Mouse (Mus musculus): ENCODE measurements around the gene Cyp17a1. TPM values are rescaled to one million over a fixed set of nuclear protein-coding genes. Genes with fewer than 3 reads are reported as not detected.
A peak's percentile ranks its signal among the peaks of the same experiment; 100 is the strongest.

The Cyp17a1 gene
- polyA plus RNA-seq, 1 experiment, result not detected

DNA sequence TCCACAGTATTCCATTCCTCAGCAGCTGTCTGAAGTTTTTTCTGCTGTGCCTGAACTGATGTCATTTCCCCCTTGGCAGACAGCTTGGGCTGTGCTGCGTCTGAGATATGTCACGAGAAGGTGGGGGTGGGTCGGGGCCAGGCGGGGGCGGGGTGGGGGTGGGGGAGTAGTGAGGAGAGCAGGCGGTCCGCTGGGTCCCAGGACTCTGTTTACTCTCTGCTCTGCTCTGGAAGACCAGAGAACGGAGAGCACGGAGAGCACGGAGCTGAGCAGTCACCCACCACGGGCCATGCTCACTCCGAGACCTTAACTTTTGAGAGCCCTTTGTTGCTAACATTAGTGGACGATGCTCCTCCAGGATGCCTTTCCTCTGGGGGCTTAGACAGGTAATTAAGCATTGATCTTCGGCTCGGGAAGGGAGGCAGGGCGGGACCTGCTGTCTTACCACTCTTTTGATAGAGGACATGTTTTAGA, 49.7 kb downstream of the Cyp17a1 start:
- DNase-seq (ENCODE audit: low read depth), result peak; percentile 53
- TF ChIP-seq CTCF (IDR thresholded peaks at IDR 0.05; ENCODE audit: borderline replicate concordance, extremely low read depth, insufficient read depth, insufficient read length), result no peak
- TF ChIP-seq POLR2A (IDR thresholded peaks at IDR 0.05; ENCODE audit: borderline replicate concordance, extremely low read depth, insufficient read depth, insufficient read length, poor library complexity, severe bottlenecking), result no peak

DNA sequence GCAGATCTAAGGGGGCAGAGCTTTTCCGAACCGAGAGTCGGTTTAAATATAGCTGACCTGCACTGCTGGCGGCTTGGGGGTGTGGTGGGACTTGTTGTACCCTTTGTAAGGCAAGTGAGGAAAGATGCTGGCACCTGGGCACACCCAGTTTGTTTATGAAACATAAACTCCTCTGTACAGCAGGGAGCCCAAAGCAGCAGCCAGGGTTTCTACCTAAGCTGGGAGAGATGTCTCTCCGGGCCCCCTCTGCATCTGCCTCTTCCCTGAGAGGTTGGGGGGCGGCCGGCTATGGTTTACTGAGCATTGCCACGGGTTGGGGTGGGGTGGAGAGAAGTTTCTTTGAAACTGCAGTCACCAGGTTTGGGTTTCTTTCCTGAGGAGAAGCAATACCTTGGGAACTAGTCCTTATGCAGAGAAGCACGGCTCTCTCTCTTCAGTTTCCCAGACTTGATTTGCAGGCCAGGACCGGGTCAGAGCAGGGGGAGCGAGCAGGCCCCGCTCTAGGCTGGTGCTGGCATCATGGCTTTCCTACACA, 50.2 kb downstream of the Cyp17a1 start:
- TF ChIP-seq POLR2A (IDR thresholded peaks at IDR 0.05; ENCODE audit: borderline replicate concordance, extremely low read depth, insufficient read depth, insufficient read length, poor library complexity, severe bottlenecking) (no peak), CTCF (IDR thresholded peaks at IDR 0.05; ENCODE audit: borderline replicate concordance, extremely low read depth, insufficient read depth, insufficient read length) (no peak)
- no peak for DNase-seq (ENCODE audit: low read depth)

DNA sequence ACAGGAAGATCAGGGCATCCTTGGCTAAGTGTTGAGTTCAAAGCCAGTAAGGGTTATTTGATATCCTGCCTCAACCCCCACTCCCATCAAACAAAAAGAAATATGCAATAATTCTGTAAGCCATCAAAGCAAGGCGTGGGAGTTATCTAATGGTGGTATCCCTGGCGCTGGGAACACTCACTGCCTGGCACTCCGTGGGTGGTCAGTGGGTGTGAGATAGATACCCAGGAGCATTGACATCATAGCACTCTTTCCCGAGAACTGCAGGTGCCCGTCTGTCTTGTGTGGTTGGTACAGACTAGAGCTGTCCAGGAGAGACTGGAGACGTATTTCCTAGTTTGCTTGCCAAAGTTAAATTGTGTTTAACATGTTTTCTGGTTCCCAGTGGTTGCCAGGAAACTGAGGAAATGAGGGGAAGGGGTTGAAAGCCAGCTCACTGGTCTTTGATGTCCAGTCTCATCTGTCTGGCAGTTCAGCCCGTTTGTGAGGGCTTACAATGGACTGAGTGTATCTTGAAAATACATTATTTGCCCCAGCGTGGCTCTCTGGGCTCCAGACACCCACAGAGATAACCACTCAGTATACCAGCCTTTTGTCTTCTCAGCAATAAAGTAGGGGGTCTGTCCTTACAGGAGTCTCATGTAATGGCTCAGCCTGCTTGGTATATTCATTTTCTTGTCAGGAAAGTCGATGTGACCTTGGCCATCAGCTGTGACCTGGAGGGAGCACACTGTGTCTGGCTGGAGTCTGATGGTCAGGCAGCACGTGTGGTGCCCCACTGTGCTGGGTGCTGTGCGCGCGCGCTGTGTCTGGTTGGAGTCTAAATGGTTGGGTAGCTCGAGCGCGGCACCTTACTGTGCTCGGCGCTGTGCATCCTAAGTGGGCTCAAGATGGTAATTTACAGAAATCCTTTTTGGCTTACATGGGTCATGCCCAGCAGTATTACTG, 51.5 kb downstream of the Cyp17a1 start:
- TF ChIP-seq POLR2A (IDR thresholded peaks at IDR 0.05; ENCODE audit: borderline replicate concordance, extremely low read depth, insufficient read depth, insufficient read length, poor library complexity, severe bottlenecking), result no peak
- TF ChIP-seq CTCF (IDR thresholded peaks at IDR 0.05; ENCODE audit: borderline replicate concordance, extremely low read depth, insufficient read depth, insufficient read length), result no peak
- DNase-seq (ENCODE audit: low read depth), result peak; percentile 38

DNA sequence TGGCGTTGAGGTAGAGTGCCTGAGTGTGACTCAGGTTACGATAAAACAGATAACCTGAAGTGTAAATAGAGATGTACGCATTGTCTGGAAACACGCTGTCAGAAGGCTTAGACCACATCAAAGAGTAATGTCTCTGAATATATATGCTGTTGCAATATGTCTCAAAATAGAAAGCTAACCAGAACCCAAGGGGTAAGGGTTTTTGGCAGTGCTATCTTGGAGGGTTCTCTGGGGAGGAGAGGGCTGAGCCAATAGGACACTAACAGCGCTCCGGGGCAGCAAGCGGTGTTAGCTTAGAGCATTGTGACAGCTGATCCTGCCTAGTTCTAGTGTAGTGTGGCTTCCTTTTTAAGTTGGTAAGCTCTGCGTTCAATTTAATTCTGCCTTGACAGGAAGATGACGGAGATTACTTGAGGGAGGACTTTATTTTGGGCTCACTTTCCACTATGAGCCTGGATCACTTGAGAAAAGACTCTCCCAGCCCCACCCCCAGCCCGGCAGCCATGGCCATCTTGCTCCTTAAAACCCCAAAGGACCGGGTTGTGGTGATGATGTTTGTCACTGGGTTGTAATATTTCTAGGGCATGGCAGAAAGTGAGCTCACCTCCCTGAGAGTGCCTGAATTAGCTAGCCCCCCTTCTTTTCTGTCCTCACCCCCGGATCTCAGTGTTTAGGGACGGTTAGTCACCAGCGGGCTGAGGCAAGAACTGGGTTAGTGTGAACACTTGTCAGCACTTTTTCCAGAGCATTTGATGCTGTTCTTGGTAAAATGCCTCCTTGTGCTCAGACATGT, 52.8 kb downstream of the Cyp17a1 start:
- DNase-seq (ENCODE audit: low read depth), result peak; percentile 16
- TF ChIP-seq CTCF (IDR thresholded peaks at IDR 0.05; ENCODE audit: borderline replicate concordance, extremely low read depth, insufficient read depth, insufficient read length), result no peak
- no peak for TF ChIP-seq POLR2A (IDR thresholded peaks at IDR 0.05; ENCODE audit: borderline replicate concordance, extremely low read depth, insufficient read depth, insufficient read length, poor library complexity, severe bottlenecking)

DNA sequence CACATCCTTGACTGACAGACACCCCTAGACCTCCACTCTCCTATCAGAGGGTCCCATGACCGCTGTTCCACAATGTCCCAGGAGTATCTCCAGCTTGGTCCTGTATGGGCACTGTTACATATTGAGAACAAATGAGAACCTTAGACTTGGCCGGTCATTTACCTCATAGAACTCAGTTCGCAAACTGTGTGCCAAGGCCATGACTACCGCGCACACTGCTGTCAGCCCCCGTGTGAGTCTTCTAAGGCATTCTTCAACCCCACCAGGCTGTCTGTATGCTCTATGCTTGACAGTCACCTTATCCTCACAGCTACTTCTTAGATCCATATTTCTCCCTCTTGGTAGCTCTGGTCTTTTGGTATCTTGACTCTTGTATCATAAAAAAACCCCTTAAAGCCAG, 53.5 kb downstream of the Cyp17a1 start:
- no peak for DNase-seq (ENCODE audit: low read depth)
- TF ChIP-seq POLR2A (IDR thresholded peaks at IDR 0.05; ENCODE audit: borderline replicate concordance, extremely low read depth, insufficient read depth, insufficient read length, poor library complexity, severe bottlenecking), result no peak
- TF ChIP-seq CTCF (IDR thresholded peaks at IDR 0.05; ENCODE audit: borderline replicate concordance, extremely low read depth, insufficient read depth, insufficient read length), result no peak

DNA sequence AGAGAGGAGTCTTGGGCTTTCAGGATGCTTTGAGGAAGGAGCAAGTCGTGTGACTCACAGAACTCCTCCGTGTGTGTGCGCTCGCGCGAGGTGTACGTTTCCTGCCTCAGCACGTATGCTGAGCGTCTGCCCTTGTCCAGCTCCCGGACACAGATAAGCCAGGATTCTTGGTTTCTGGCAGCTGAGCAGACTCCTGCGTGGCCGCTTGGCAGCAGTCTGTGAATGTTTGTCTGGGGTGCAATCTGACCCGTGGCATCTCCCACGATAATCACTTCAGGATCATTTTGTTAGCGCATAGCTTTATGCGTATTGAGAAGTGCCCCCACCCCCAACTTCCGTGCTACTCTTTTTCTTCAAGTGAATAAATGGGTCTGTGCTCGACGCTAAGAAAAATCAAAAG, 54.0 kb downstream of the Cyp17a1 start:
- peak; percentile 17 for DNase-seq (ENCODE audit: low read depth)

DNA sequence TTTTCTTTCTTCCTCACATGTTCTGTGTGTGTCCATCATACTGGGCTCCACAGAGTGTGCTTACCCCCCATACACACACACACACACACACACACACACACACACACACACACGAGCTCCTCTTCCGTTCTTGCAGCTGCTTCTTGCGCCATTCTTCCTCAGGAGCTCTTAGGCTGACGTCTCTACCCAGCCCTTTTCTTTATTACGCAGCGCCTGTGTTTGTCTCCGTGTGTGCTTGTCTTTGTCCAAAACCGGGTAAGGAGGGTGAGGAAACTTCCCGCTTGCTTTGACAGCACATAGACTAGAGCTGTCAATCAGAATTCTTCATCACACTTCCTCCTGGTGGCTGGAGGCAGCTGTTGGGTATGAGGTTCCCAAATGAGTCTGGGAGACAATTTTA, 54.6 kb downstream of the Cyp17a1 start:
- no peak for TF ChIP-seq CTCF (IDR thresholded peaks at IDR 0.05; ENCODE audit: borderline replicate concordance, extremely low read depth, insufficient read depth, insufficient read length)
- no peak for TF ChIP-seq POLR2A (IDR thresholded peaks at IDR 0.05; ENCODE audit: borderline replicate concordance, extremely low read depth, insufficient read depth, insufficient read length, poor library complexity, severe bottlenecking)
- peak; percentile 67 for DNase-seq (ENCODE audit: low read depth)

More for the DNA sequence above, 54.0 kb downstream of the Cyp17a1 start:
- no peak for TF ChIP-seq CTCF (IDR thresholded peaks at IDR 0.05; ENCODE audit: borderline replicate concordance, extremely low read depth, insufficient read depth, insufficient read length)
- TF ChIP-seq POLR2A (IDR thresholded peaks at IDR 0.05; ENCODE audit: borderline replicate concordance, extremely low read depth, insufficient read depth, insufficient read length, poor library complexity, severe bottlenecking), result no peak

DNA sequence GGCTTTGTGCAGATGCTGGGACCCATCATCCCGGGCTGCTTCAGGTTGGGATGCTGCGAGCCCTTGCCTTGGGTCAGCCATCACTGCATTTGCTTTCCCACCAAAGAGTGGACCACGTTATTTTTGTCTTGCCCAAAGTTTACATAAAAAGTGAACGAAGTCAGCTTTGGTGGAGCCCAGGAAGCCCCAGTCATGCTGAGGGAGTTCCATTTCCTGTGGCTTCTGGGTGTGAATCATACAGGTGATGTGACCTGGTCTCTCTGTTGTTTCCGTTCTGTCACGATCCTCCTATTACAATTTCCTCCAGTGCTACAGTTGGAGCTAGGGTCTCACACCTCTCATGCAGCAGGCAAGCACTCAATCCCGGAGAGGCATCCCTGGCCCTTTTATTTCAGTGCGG, 55.6 kb downstream of the Cyp17a1 start:
- TF ChIP-seq CTCF (IDR thresholded peaks at IDR 0.05; ENCODE audit: borderline replicate concordance, extremely low read depth, insufficient read depth, insufficient read length) (no peak), POLR2A (IDR thresholded peaks at IDR 0.05; ENCODE audit: borderline replicate concordance, extremely low read depth, insufficient read depth, insufficient read length, poor library complexity, severe bottlenecking) (no peak)

More for the DNA sequence above, 55.6 kb downstream of the Cyp17a1 start:
- DNase-seq (ENCODE audit: low read depth), result no peak

Other genes starting within 250 kb of the Cyp17a1 start
- gene Trim8, start 171.5 kb downstream of the Cyp17a1 start, polyA plus RNA-seq (2012; rRNA removed), result 35.3 and 63.0 TPM in 2 replicates
- 169 and 180 TPM in 2 replicates for gene Arl3, start 100.0 kb downstream of the Cyp17a1 start, polyA plus RNA-seq (2012; rRNA removed)
- 11.8 and 12.6 TPM in 2 replicates for gene Sfxn2, start 99.8 kb downstream of the Cyp17a1 start, polyA plus RNA-seq (2012; rRNA removed)
- gene Wbp1l, start 74.1 kb downstream of the Cyp17a1 start, polyA plus RNA-seq (2012; rRNA removed), result 33.7 and 44.8 TPM in 2 replicates
- gene Borcs7, start 16.7 kb upstream of the Cyp17a1 start, polyA plus RNA-seq (2012; rRNA removed), result 10.2 and 12.3 TPM in 2 replicates
- gene As3mt, start 34.3 kb upstream of the Cyp17a1 start, polyA plus RNA-seq (2012; rRNA removed), result 13.4 and 16.9 TPM in 2 replicates
- gene Cnnm2, start 88.4 kb upstream of the Cyp17a1 start, polyA plus RNA-seq (2012; rRNA removed), result 11.3 and 15.5 TPM in 2 replicates